Mouse (Mus musculus) intestine, embryonic 16.5 days (tissue): Measurements from ENCODE around the gene Ube2q1. TPM values are rescaled to one million over a fixed set of nuclear protein-coding genes. Genes with fewer than 3 reads are reported as not detected.

ENCODE experiments used
- ATAC-seq: fragments of 200-750 bp; cut with Nextera tagmentation; 2 replicates; pipeline ENCODE4 v1.8.0; 2017; ENCODE audit warnings: moderate TSS enrichment, moderate library complexity
- H3K27ac ChIP-seq: fragments of 300-500 bp; sonication (generic); 2 replicates; pipeline ENCODE4 v1.5.1; 2014; ENCODE audit warnings: mild to moderate bottlenecking, low read length
- H3K27me3 ChIP-seq: fragments of 300-500 bp; sonication (generic); replicated peaks from 2 replicates; pipeline ENCODE4 v1.6.1; 2014; ENCODE audit warnings: low read length, control low read depth, mixed read lengths; ENCODE audit not compliant: control insufficient read depth, insufficient read depth
- H3K36me3 ChIP-seq: fragments of 300-500 bp; sonication (generic); 2 replicates; pipeline ENCODE4 v1.6.1; 2014; ENCODE audit warnings: low read length, control low read depth; ENCODE audit not compliant: control insufficient read depth, insufficient read depth
- H3K4me1 ChIP-seq: fragments of 300-500 bp; sonication (generic); 2 replicates; pipeline ENCODE4 v1.6.1; 2014; ENCODE audit warnings: low read length, control low read depth, mixed read lengths; ENCODE audit not compliant: control insufficient read depth, insufficient read depth
- H3K4me2 ChIP-seq: fragments of 300-500 bp; sonication (generic); 2 replicates; pipeline ENCODE4 v1.6.1; 2014; ENCODE audit warnings: low read depth, low read length, control low read depth
- H3K4me3 ChIP-seq: fragments of 300-500 bp; sonication (generic); 2 replicates; pipeline ENCODE4 v1.5.1; 2014; ENCODE audit warnings: mild to moderate bottlenecking, low read length
- H3K9ac ChIP-seq: fragments of 300-500 bp; sonication (generic); 2 replicates; pipeline ENCODE4 v1.6.1; 2014; ENCODE audit warnings: low read depth, low read length
- H3K9me3 ChIP-seq: fragments of 300-500 bp; sonication (generic); 2 replicates; pipeline ENCODE4 v1.6.1; 2016; ENCODE audit warnings: low read length, control low read depth; ENCODE audit not compliant: control insufficient read depth
- WGBS: fragments of 180-500 bp; shearing (Covaris S2); extraction: QIAGEN DNeasy Blood & Tissue Kit; methylation state at CpG from one replicate; pipeline ENCODE4 v1.1.7; 2014; 5-methylcytosine and 5-hydroxymethylcytosine counted together
- polyA plus RNA-seq: library from polyadenylated mRNA; unstranded; fragments of >200 nt; fragmentation: Nextera tagmentation; extraction: Ambion mirVana; gene quantifications from 2 replicates; pipeline ENCODE4 v1.2.1, GENCODE M21; 2015

Gene Ube2q1
- polyA plus RNA-seq, 1 experiment from 2014 or later = 8.2 TPM

GRCm38 (mm10) chr3:89810841-89811240 is 37.4 kb downstream of the Ube2q1 start:
- Histone ChIP-seq H3K4me3 (no peak overlapping the region), H3K27me3 (no peaks in the 10 kb centered on the region), H3K4me2 (no peak overlapping the region), H3K9ac (no peak overlapping the region), H3K4me1 (no peaks in the 10 kb centered on the region), H3K36me3 (no peaks in the 10 kb centered on the region), H3K9me3 (no peaks in the 10 kb centered on the region), H3K27ac (no peak overlapping the region)
- ATAC-seq = no peak

GRCm38 (mm10) chr3:89812166-89812565 is 38.8 kb downstream of the Ube2q1 start:
- no peak for ATAC-seq
- Histone ChIP-seq H3K27me3 (no peaks in the 10 kb centered on the region), H3K27ac (no peak overlapping the region), H3K9me3 (no peaks in the 10 kb centered on the region), H3K36me3 (no peaks in the 10 kb centered on the region), H3K9ac (no peak overlapping the region), H3K4me2 (no peak overlapping the region), H3K4me3 (no peak overlapping the region), H3K4me1 (no peaks in the 10 kb centered on the region)
- 74% methylated on average over 3 of the region's 3 CpGs for WGBS

GRCm38 (mm10) chr3:89814051-89814450 is 40.6 kb downstream of the Ube2q1 start:
- whole genome bisulfite sequencing = 78% methylated on average over 7 of the region's 7 CpGs
- Histone ChIP-seq H3K9ac (no peak overlapping the region), H3K27ac (no peak overlapping the region), H3K36me3 (no peaks in the 10 kb centered on the region), H3K4me3 (no peak overlapping the region), H3K9me3 (no peaks in the 10 kb centered on the region), H3K4me1 (no peaks in the 10 kb centered on the region), H3K27me3 (no peaks in the 10 kb centered on the region), H3K4me2 (no peak overlapping the region)
- ATAC-seq = no peak

GRCm38 (mm10) chr3:89817056-89817455 is 43.6 kb downstream of the Ube2q1 start:
- ATAC-seq = no peak
- Histone ChIP-seq H3K4me3 (no peak overlapping the region), H3K27me3 (no peaks in the 10 kb centered on the region), H3K27ac (no peak overlapping the region), H3K9me3 (no peaks in the 10 kb centered on the region), H3K4me1 (no peaks in the 10 kb centered on the region), H3K36me3 (no peaks in the 10 kb centered on the region), H3K4me2 (no peak overlapping the region), H3K9ac (no peak overlapping the region)
- 61% methylated on average over 4 of the region's 4 CpGs for WGBS

GRCm38 (mm10) chr3:89818605-89819004 is 45.2 kb downstream of the Ube2q1 start:
- H3K36me3 ChIP-seq = no peaks in the 10 kb centered on the region
- no peaks in the 10 kb centered on the region; the same call in 1 of the 2 replicates for H3K27me3 ChIP-seq
- no peaks in the 10 kb centered on the region for H3K9me3 ChIP-seq
- H3K4me3 ChIP-seq = no peak overlapping the region
- 61% methylated on average over 3 of the region's 3 CpGs for WGBS
- ATAC-seq = no peak
- H3K9ac ChIP-seq = no peak overlapping the region
- no peak overlapping the region for H3K4me2 ChIP-seq
- no peaks in the 10 kb centered on the region for H3K4me1 ChIP-seq
- no peak overlapping the region for H3K27ac ChIP-seq

DNA sequence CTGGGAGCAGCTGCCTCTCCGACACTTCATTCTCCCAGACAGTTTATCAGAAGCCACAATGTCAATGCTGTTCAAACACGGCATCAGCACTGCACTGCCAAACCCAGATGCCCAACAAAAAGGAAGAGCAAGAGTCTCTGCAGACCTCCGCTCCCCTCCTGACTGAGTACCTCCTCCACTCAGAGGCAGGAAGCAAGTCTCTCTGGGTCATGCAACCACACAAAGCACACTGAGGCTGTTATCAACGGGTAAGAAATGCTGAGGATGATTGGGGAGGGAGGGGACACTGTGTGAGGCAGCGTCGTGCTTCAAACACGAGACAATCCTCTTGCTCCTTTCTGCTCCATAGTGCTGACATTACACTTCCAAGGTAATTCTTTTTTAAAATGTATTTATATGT is 46.5 kb downstream of the Ube2q1 start:
- H3K36me3 ChIP-seq = no peaks in the 10 kb centered on the region
- no peaks in the 10 kb centered on the region for H3K9me3 ChIP-seq

GRCm38 (mm10) chr3:89820311-89821095 is 47.1 kb downstream of the Ube2q1 start:
- no peak for ATAC-seq
- 85% methylated on average over 12 of the region's 12 CpGs for WGBS
- H3K36me3 ChIP-seq = no peaks in the 10 kb centered on the region
- H3K9me3 ChIP-seq = no peaks in the 10 kb centered on the region
- no peaks in the 10 kb centered on the region for H3K4me1 ChIP-seq
- no peak overlapping the region for H3K4me3 ChIP-seq
- no peak overlapping the region for H3K4me2 ChIP-seq
- no peak overlapping the region for H3K27ac ChIP-seq
- H3K9ac ChIP-seq = no peak overlapping the region
- H3K27me3 ChIP-seq = no peaks in the 10 kb centered on the region; the same call in 1 of the 2 replicates

More for the DNA sequence above, 46.5 kb downstream of the Ube2q1 start:
- ATAC-seq = no peak
- Histone ChIP-seq H3K4me3 (no peak overlapping the region), H3K4me2 (no peak overlapping the region), H3K27me3 (no peaks in the 10 kb centered on the region; the same call in 1 of the 2 replicates), H3K4me1 (no peaks in the 10 kb centered on the region), H3K27ac (no peak overlapping the region), H3K9ac (no peak overlapping the region)
- 53% methylated on average over 7 of the region's 7 CpGs for WGBS

DNA sequence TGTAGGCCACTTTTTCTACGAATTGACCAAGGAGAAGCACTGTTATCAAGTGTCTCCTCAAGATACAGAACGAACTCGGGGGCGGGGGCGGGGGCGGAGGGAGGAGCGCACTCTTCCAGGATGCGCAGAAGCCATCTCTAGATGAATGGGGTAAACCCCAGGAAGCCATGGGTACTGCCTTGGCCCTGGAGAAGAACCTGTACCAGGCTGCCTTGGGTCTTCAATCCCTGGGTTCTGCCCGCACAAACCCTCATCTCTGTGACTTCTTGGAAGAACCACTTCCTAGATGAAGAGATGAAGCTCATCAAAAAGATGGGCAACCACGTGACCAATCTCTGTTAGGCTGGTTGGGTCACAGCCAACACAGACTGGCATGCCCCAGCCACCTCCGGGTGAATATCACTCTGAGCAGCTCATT is 47.7 kb downstream of the Ube2q1 start:
- Histone ChIP-seq H3K9me3 (no peaks in the 10 kb centered on the region), H3K4me2 (no peak overlapping the region), H3K27ac (no peak overlapping the region), H3K9ac (no peak overlapping the region), H3K36me3 (no peaks in the 10 kb centered on the region), H3K27me3 (no peaks in the 10 kb centered on the region; the same call in 1 of the 2 replicates), H3K4me1 (no peaks in the 10 kb centered on the region), H3K4me3 (no peak overlapping the region)
- ATAC-seq = no peak
- WGBS = 86% methylated on average over 11 of the region's 11 CpGs

DNA sequence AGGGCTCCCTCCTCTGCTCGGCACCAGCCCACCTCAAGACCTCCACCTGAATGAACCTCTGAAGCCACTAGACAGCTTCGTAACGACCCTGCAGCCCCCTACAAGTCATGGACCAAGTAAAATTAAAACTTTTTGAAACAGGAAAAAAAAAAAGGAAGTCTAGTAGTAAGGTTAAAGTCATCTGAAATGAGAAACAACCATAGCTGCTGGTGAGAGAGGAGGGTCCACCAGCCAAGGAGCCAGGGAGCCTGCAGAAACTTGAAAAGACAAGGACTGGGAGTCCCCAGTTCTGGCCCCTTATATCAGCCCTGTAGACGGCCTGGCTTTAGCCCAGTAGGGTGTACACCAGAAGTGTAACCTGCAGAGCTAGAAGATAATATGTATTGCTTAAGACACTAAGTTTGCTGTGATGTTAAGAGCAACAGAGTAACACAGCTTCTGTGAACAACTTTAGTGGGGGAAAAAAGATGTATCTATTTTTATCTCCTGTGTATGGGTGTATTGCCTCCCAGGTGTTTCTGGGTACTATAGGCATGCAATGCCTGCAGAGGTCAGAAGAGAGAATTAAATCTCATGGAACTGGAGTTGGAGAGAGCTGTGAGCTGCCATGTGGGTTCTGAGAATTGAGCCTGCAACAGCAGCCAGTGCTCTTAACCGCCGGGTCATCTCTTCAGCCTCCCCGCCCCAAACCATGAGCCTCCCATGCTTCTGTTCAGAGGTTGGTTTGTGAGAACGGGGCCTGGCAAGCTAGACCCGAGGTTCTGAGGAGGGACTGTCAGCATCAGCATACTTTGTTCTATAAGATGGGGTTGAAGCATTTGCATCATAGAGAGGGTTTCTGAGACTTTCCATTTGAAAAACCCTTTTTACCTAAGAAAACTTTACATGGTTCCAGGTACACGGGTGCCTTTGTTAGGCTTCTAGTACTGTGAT is 48.4 kb downstream of the Ube2q1 start:
- H3K4me3 ChIP-seq = no peak overlapping the region
- no peak for ATAC-seq
- 74% methylated on average over 10 of the region's 10 CpGs for WGBS

More for the DNA sequence above, 48.4 kb downstream of the Ube2q1 start:
- no peaks in the 10 kb centered on the region for H3K9me3 ChIP-seq
- no peak overlapping the region for H3K4me2 ChIP-seq
- no peaks in the 10 kb centered on the region for H3K4me1 ChIP-seq
- H3K9ac ChIP-seq = no peak overlapping the region
- no peaks in the 10 kb centered on the region; the same call in 1 of the 2 replicates for H3K27me3 ChIP-seq
- H3K36me3 ChIP-seq = no peaks in the 10 kb centered on the region
- no peak overlapping the region for H3K27ac ChIP-seq
